34 mouse cellular contexts compared by ENCODE assay signal in the genomic region with DNA sequence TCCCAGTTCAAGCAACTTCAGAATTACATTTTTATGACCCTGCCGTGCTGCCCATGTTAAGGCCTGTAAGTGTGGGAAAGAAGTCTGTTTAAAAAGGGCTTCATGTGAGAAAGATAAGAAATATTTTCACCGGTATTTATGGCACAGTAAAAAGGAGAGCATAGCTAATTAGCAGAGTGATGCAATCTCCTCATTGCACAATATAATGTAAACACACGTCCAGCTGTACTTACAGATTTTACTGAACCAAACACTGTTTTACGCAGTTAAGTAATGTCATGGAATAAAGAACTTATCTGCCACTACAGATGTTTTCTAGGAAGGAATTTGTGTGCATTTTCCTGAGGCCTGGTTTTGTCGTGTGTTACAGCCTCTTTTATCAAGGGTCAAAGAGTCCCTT. TPM values are rescaled to one million over a fixed set of nuclear protein-coding genes. Genes with fewer than 3 reads are reported as not detected.
DNase-seq lines count a peak whose midpoint lies in the region; ATAC-seq and TF ChIP-seq lines count a peak whose summit lies in the region.
"Had no signal": no experiment of that assay in that cellular context is flagged by ENCODE, and none has a peak within 500 bp of the region (broad histone marks: within the 10 kb centered on the region; RNA-seq: fewer than 3 reads in every experiment).

No protein-coding gene starts in this region.

- ATAC-seq in lung, embryonic 14.5 days (ENCODE audit: insufficient read depth), result peak; percentile 86
- ATAC-seq in G1E (ENCODE audit: extremely low read depth, insufficient number of reproducible peaks, low FRiP score, poor library complexity, severe bottlenecking), result peak; percentile 60
- peak; percentile 96 for ATAC-seq in intestine, embryonic 16.5 days
- ATAC-seq: CD4-positive, CD25-positive, alpha-beta regulatory T cell, adult 4 months; hindbrain, embryonic 16.5 days; midbrain, embryonic 16.5 days; Patski had no signal

- H3K27ac ChIP-seq in lung, embryonic 14.5 days (ENCODE audit: low read depth), result peak overlapping the region; percentile 58
- peak overlapping the region; percentile 42; the same call in 1 of the 2 replicates for H3K27ac ChIP-seq in intestine, embryonic 16.5 days (ENCODE audit: low read length)
- H3K27ac ChIP-seq: embryonic facial prominence, embryonic 13.5 days; forebrain, embryonic 12.5 days; hindbrain, embryonic 10.5 days; kidney, postnatal 0 days; liver, embryonic 15.5 days; macrophage; midbrain, embryonic 10.5 days; neural tube, embryonic 13.5 days had no signal

- H3K9ac ChIP-seq in lung, embryonic 14.5 days, result no peak overlapping the region
- no peak overlapping the region for H3K9ac ChIP-seq in intestine, embryonic 16.5 days (ENCODE audit: low read depth, low read length)
- H3K9ac ChIP-seq: embryonic facial prominence, embryonic 13.5 days; forebrain, embryonic 12.5 days; liver, embryonic 15.5 days; neural tube, embryonic 13.5 days had no signal

- H3K4me1 ChIP-seq in lung, embryonic 14.5 days (ENCODE audit: insufficient read depth), result no peaks in the 10 kb centered on the region
- peaks cover 12% of the 10 kb centered on the region for H3K4me1 ChIP-seq in G1E (ENCODE audit: insufficient read depth, low read depth, low read length)
- 0 out of 2 replicates have a peak, but pooled peaks cover 3% of the 10 kb centered on the region for H3K4me1 ChIP-seq in intestine, embryonic 16.5 days (ENCODE audit: control insufficient read depth, insufficient read depth, low read length)
- H3K4me1 ChIP-seq: embryonic facial prominence, embryonic 13.5 days; forebrain, embryonic 12.5 days; hindbrain, embryonic 10.5 days; liver, embryonic 15.5 days; midbrain, embryonic 10.5 days; neural tube, embryonic 13.5 days had no signal

- no peak overlapping the region for H3K4me3 ChIP-seq in lung, embryonic 14.5 days (ENCODE audit: low read depth, low read length)
- H3K4me3 ChIP-seq in G1E (ENCODE audit: low read depth, low read length), result no peak overlapping the region
- no peak overlapping the region for H3K4me3 ChIP-seq in intestine, embryonic 16.5 days (ENCODE audit: low read length)
- H3K4me3 ChIP-seq: embryonic facial prominence, embryonic 13.5 days; erythroblast, embryonic 14.5 days; forebrain, embryonic 12.5 days; hindbrain, embryonic 10.5 days; liver, embryonic 15.5 days; midbrain, embryonic 10.5 days; myocyte; neural tube, embryonic 13.5 days had no signal

- no peaks in the 10 kb centered on the region for H3K36me3 ChIP-seq in lung, embryonic 14.5 days (ENCODE audit: insufficient read depth)
- H3K36me3 ChIP-seq in G1E (replicated peaks), result no peaks in the 10 kb centered on the region
- H3K36me3 ChIP-seq in intestine, embryonic 16.5 days (ENCODE audit: control insufficient read depth, insufficient read depth, low read length), result no peaks in the 10 kb centered on the region
- H3K36me3 ChIP-seq: embryonic facial prominence, embryonic 13.5 days; forebrain, embryonic 12.5 days; hindbrain, embryonic 10.5 days; liver, embryonic 15.5 days; midbrain, embryonic 10.5 days; neural tube, embryonic 13.5 days had no signal

- H3K27me3 ChIP-seq in lung, embryonic 14.5 days (ENCODE audit: insufficient read depth, low read length), result no peaks in the 10 kb centered on the region
- H3K27me3 ChIP-seq in G1E (ENCODE audit: insufficient read depth, low read length), result no peaks in the 10 kb centered on the region
- no peaks in the 10 kb centered on the region for H3K27me3 ChIP-seq in intestine, embryonic 16.5 days (replicated peaks; ENCODE audit: control insufficient read depth, insufficient read depth, low read length)
- H3K27me3 ChIP-seq: embryonic facial prominence, embryonic 13.5 days; forebrain, embryonic 12.5 days; liver, embryonic 15.5 days; neural tube, embryonic 13.5 days; Patski had no signal

- TF ChIP-seq CTCF in lung, embryonic 14.5 days (IDR thresholded peaks at IDR 0.05; ENCODE audit: low read depth), result no peak
- no peak for TF ChIP-seq CTCF in G1E (IDR thresholded peaks at IDR 0.05; ENCODE audit: low read depth, low read length)

- no peaks in the 10 kb centered on the region for H3K9me3 ChIP-seq in lung, embryonic 14.5 days (ENCODE audit: low read depth, low read length)
- no peaks in the 10 kb centered on the region for H3K9me3 ChIP-seq in G1E (replicated peaks)
- H3K9me3 ChIP-seq in intestine, embryonic 16.5 days (ENCODE audit: control insufficient read depth, low read length), result no peaks in the 10 kb centered on the region
- H3K9me3 ChIP-seq: embryonic facial prominence, embryonic 13.5 days; forebrain, embryonic 12.5 days; hindbrain, embryonic 10.5 days; liver, embryonic 15.5 days; midbrain, embryonic 10.5 days; neural tube, embryonic 13.5 days had no signal

- H3K4me2 ChIP-seq in lung, embryonic 14.5 days, result no peak overlapping the region
- no peak overlapping the region for H3K4me2 ChIP-seq in intestine, embryonic 16.5 days (ENCODE audit: low read depth, low read length)
- H3K4me2 ChIP-seq: embryonic facial prominence, embryonic 13.5 days; forebrain, embryonic 12.5 days; liver, embryonic 15.5 days; neural tube, embryonic 13.5 days had no signal

- 18% methylated on average over 5 of the region's 5 CpGs for WGBS in lung, embryonic 14.5 days
- 18% methylated on average over 5 of the region's 5 CpGs for WGBS in intestine, embryonic 16.5 days

- DNase-seq in lung, embryonic 14.5 days, result peak; percentile 89
- no peak for DNase-seq in lung, postnatal 25 days (ENCODE audit: low spot score)
- DNase-seq in 416B (ENCODE audit: low read depth), result peak; percentile 59
- no peak for DNase-seq in G1E (ENCODE audit: low spot score)
- DNase-seq in frontal cortex, postnatal 14 days (ENCODE audit: low spot score in 2 of 2), result no peak
- DNase-seq in adrenal gland, adult 18-20 months (ENCODE audit: low spot score in 2 of 2), result no peak
- DNase-seq: adrenal gland, adult 2 months; cerebellum, adult 11-12 months; cerebellum, postnatal 10 days; gastrocnemius, postnatal 36 days; kidney, adult 18-20 months; thymus, postnatal 36 days had no signal

RNA-seq across cellular contexts. Expression of a gene that starts 32.3 kb away (rescaled TPM):
- 9.0 and 9.2 TPM in 2 replicates for polyA plus RNA-seq in lung, embryonic 14.5 days (2014; fragmentation: Nextera tagmentation; extraction: Ambion mirVana)
- total RNA-seq in G1E (2014; fragmentation: Nextera tagmentation) (1.3 TPM in 1 of 2 replicates, not detected in the other), G1E (2017) (0.27 and 0.46 TPM in 2 replicates)
- polyA plus RNA-seq in G1E (2012), result not detected in 2 replicates
- 0.07 and 0.22 TPM in 2 replicates for polyA plus RNA-seq in intestine, embryonic 16.5 days (2015; fragmentation: Nextera tagmentation; extraction: Ambion mirVana)
- total RNA-seq in adrenal gland, adult 18-20 months (2021), result not detected
- total RNA-seq: adrenal gland, adult 2 months; gastrocnemius, adult 18-20 months; gastrocnemius, postnatal 36 days; heart, adult 8-10 months; layer of hippocampus, postnatal 14 days; left cerebral cortex, adult 8-10 months had no signal
- polyA plus RNA-seq: adrenal gland, adult 2 months; CD4-positive, CD25-positive, alpha-beta regulatory T cell, adult 4 months; embryonic facial prominence, embryonic 13.5 days; erythroblast, embryonic 14.5 days; forebrain, embryonic 12.5 days; heart, postnatal 0 days; hindbrain, embryonic 10.5 days; hindbrain, embryonic 16.5 days; kidney, postnatal 0 days; limb, embryonic 11.5 days; liver, embryonic 15.5 days; macrophage; midbrain, embryonic 10.5 days; midbrain, embryonic 16.5 days; myocyte; neural tube, embryonic 13.5 days; Patski; spleen, adult 2 months had no signal

RNA-seq across cellular contexts. Expression of a gene that starts 46.2 kb away (rescaled TPM):
- polyA plus RNA-seq in lung, embryonic 14.5 days (2014; fragmentation: Nextera tagmentation; extraction: Ambion mirVana), result 87.5 and 89.0 TPM in 2 replicates
- total RNA-seq in G1E (2014; fragmentation: Nextera tagmentation), result 0.44 and 1.4 TPM in 2 replicates
- 0.23 and 0.49 TPM in 2 replicates for total RNA-seq in G1E (2017)
- polyA plus RNA-seq in G1E (2012), result 0.04 TPM in 2 replicates
- 0.33 and 0.44 TPM in 2 replicates for polyA plus RNA-seq in intestine, embryonic 16.5 days (2015; fragmentation: Nextera tagmentation; extraction: Ambion mirVana)
- total RNA-seq in adrenal gland, adult 18-20 months (2021), result under 1 TPM; 0.64 to 0.83 TPM
- polyA plus RNA-seq: CD4-positive, CD25-positive, alpha-beta regulatory T cell, adult 4 months; erythroblast, embryonic 14.5 days; macrophage; myocyte; Patski had no signal

Comparison
In these comparisons a context has a peak if more than half of its experiments do, and no peak if none do; other contexts are left out.
1. DNase-seq: peak in lung, embryonic 14.5 days (single experiment) and 416B (single experiment); none in lung, postnatal 25 days (single experiment), G1E (single experiment), frontal cortex, postnatal 14 days (0 of 2) and adrenal gland, adult 18-20 months (0 of 2).
2. RNA of a gene that starts 46.2 kb away (polyA plus RNA-seq): 87.5 to 89.0 TPM in lung, embryonic 14.5 days; 0.33 to 0.44 TPM in intestine, embryonic 16.5 days and 0.04 TPM in G1E; every median in the first group is over 10 times any median in the second.
3. Peak in every context shown above with its lines, with median percentiles within 50 percentile points of each other: ATAC-seq.